Mouse (Mus musculus) heart, embryonic 13.5 days (tissue): ENCODE results near the gene Mrs2. TPM values are rescaled to one million over a fixed set of nuclear protein-coding genes. Genes with fewer than 3 reads are reported as not detected.

ENCODE experiments used
- ATAC-seq: fragments of 200-750 bp; cut with Nextera tagmentation; 2 replicates; pipeline ENCODE4 v1.8.0; 2017; ENCODE audit warnings: moderate TSS enrichment; ENCODE audit not compliant: insufficient number of reproducible peaks, low FRiP score, low TSS enrichment; ENCODE audit errors: extremely low read depth
- H3K27ac ChIP-seq: fragments of 300-500 bp; sonication (generic); replicated peaks from 2 replicates; pipeline ENCODE4 v1.5.1; 2015; ENCODE audit warnings: moderate library complexity, mild to moderate bottlenecking, inconsistent platforms
- H3K27me3 ChIP-seq: fragments of 300-500 bp; sonication (generic); replicated peaks from 2 replicates; pipeline ENCODE4 v1.6.1; 2015; ENCODE audit warnings: mild to moderate bottlenecking, inconsistent platforms
- H3K36me3 ChIP-seq: fragments of 300-500 bp; sonication (generic); 2 replicates; pipeline ENCODE4 v1.6.1; 2015; ENCODE audit warnings: mild to moderate bottlenecking, inconsistent platforms
- H3K4me1 ChIP-seq: fragments of 300-500 bp; sonication (generic); 2 replicates; pipeline ENCODE4 v1.6.1; 2015; ENCODE audit warnings: inconsistent platforms
- H3K4me2 ChIP-seq: fragments of 300-500 bp; sonication (generic); 2 replicates; pipeline ENCODE4 v1.6.1; 2015; ENCODE audit warnings: inconsistent platforms, mild to moderate bottlenecking, moderate library complexity
- H3K4me3 ChIP-seq: fragments of 300-500 bp; sonication (generic); 2 replicates; pipeline ENCODE4 v1.5.1; 2015; ENCODE audit warnings: moderate library complexity, mild to moderate bottlenecking, inconsistent platforms
- H3K9ac ChIP-seq: fragments of 300-500 bp; sonication (generic); 2 replicates; pipeline ENCODE4 v1.6.1; 2015; ENCODE audit warnings: inconsistent platforms, mild to moderate bottlenecking, moderate library complexity
- H3K9me3 ChIP-seq: fragments of 300-500 bp; sonication (generic); 2 replicates; pipeline ENCODE4 v1.6.1; 2016; ENCODE audit warnings: inconsistent platforms
- WGBS: fragments of 180-500 bp; shearing (Covaris S2); methylation state at CpG from one replicate; pipeline ENCODE4 v1.1.7; 2015; ENCODE audit warnings: mixed read lengths; 5-methylcytosine and 5-hydroxymethylcytosine counted together
- polyA plus RNA-seq: library from polyadenylated mRNA; unstranded; fragments of >200 nt; fragmentation: Nextera tagmentation; extraction: Ambion mirVana; gene quantifications from 2 replicates; pipeline ENCODE4 v1.2.1, GENCODE M21; 2015

Gene Mrs2
- polyA plus RNA-seq, 1 experiment from 2014 or later: 14.9 TPM

DNA sequence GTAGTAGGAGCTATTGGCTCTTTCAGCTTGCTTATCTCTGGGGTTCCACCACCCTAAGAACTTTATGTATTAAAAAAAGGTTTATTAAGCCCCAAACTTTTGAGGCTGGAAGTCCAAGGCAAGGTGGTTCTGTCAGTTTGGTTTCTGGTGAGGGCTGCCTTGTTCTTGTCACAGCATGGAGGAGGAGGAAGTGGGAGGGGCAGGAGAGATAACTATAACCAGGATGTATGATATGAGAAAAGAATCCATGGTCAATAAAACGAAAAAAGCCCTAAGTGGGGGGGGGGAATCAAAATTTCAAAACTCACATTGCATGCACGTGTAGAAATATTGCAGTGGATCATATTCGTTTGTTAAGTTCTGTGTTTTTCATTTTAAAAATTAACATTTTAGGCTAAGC is 3.0 kb upstream of the Mrs2 start:
- Histone ChIP-seq H3K27ac (no peak overlapping the region), H3K9ac (no peak overlapping the region), H3K4me1 (peaks cover 21% of the 10 kb centered on the region), H3K27me3 (no peaks in the 10 kb centered on the region), H3K9me3 (no peaks in the 10 kb centered on the region), H3K4me3 (no peak overlapping the region), H3K36me3 (peaks cover 3% of the 10 kb centered on the region), H3K4me2 (no peak overlapping the region)
- ATAC-seq: no peak
- 65% methylated on average over 3 of the region's 3 CpGs for WGBS

- H3K27me3 ChIP-seq: no peaks in the 10 kb centered on the region
- H3K4me3 ChIP-seq: no peak overlapping the region
- 61% methylated on average over 4 of the region's 4 CpGs for WGBS
- H3K9ac ChIP-seq: no peak overlapping the region
- no peak overlapping the region for H3K27ac ChIP-seq
- no peaks in the 10 kb centered on the region for H3K9me3 ChIP-seq
- ATAC-seq: no peak
- peaks cover 10% of the 10 kb centered on the region for H3K36me3 ChIP-seq
- peaks cover 21% of the 10 kb centered on the region for H3K4me1 ChIP-seq
- no peak overlapping the region for H3K4me2 ChIP-seq
These were observed 2.2 kb upstream of the Mrs2 start for GRCm38 (mm10) chr13:25022386-25022785.

- 39% methylated on average over 4 of the region's 4 CpGs for WGBS
- no peak for ATAC-seq
- H3K36me3 ChIP-seq: peaks cover 15% of the 10 kb centered on the region
These were observed 337 bp upstream of the Mrs2 start for GRCm38 (mm10) chr13:25020540-25020892.

GRCm38 (mm10) chr13:25018316-25018715 is 1.9 kb downstream of the Mrs2 start:
- Histone ChIP-seq H3K4me2 (peak overlapping the region; percentile 86), H3K36me3 (peaks cover 15% of the 10 kb centered on the region), H3K4me1 (peaks cover 19% of the 10 kb centered on the region), H3K27ac (no peak overlapping the region), H3K9ac (peak overlapping the region; percentile 97; the same call in 1 of the 2 replicates), H3K4me3 (0 out of 2 replicates have a peak overlapping the region, but pooled peaks have one; percentile 80), H3K27me3 (no peaks in the 10 kb centered on the region), H3K9me3 (no peaks in the 10 kb centered on the region)
- 89% methylated on average over 9 of the region's 9 CpGs for WGBS
- ATAC-seq: no peak

More at GRCm38 (mm10) chr13:25020540-25020892, 337 bp upstream of the Mrs2 start:
- no peaks in the 10 kb centered on the region for H3K9me3 ChIP-seq
- peak overlapping the region; percentile 86 for H3K4me2 ChIP-seq
- no peaks in the 10 kb centered on the region for H3K27me3 ChIP-seq
- H3K9ac ChIP-seq: peak overlapping the region; percentile 97
- H3K4me3 ChIP-seq: peak overlapping the region; percentile 80
- peaks cover 21% of the 10 kb centered on the region for H3K4me1 ChIP-seq
- H3K27ac ChIP-seq: peak overlapping the region; percentile 87

DNA sequence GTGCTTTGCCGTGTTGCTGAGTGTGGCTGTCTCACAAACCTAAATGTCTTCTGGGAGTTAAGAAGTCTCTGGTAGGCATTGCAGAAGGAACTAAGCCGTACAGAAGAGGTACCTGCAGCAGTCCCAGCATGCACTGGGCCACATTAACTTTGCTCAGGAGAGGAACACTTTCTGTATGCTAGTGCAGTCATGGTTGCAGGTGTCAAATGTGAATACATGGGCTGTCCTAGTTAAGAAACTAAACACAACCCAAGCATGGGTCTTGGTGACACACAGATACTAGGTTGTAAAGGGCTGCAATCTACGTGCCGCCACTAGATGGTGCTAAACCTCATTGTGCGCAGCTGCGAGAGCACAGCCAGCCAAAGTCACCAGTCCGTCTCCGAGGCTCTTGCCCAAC is 13.1 kb downstream of the Mrs2 start:
- Histone ChIP-seq H3K9me3 (no peaks in the 10 kb centered on the region), H3K4me3 (no peak overlapping the region), H3K36me3 (peaks cover 42% of the 10 kb centered on the region), H3K4me2 (no peak overlapping the region), H3K27ac (no peak overlapping the region), H3K27me3 (no peaks in the 10 kb centered on the region), H3K4me1 (no peaks in the 10 kb centered on the region), H3K9ac (no peak overlapping the region)
- WGBS: 64% methylated on average over 7 of the region's 8 CpGs
- no peak for ATAC-seq

GRCm38 (mm10) chr13:25002965-25003364 is 17.2 kb downstream of the Mrs2 start:
- H3K36me3 ChIP-seq: peaks cover 79% of the 10 kb centered on the region
- H3K9ac ChIP-seq: no peak overlapping the region

DNA sequence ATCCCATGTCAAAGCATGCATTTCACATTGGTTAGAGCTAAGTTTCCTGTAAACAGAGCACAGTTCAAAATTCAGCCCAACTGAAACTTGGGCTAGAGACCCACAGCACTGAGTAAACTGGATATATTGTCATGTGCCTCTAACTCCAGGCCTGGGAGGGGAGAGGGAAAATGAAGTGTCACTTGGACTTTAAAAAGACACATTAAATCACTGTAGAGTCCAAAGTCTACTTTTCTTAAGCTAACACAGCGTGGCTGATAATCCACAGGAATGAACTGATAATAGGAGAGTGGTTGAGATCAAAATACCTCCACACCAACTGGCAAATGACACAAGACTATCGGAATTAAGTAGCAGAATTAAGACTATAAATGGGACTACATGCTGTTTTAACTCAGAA is 20.6 kb downstream of the Mrs2 start:
- Histone ChIP-seq H3K9ac (no peak overlapping the region), H3K4me2 (no peak overlapping the region), H3K27me3 (no peaks in the 10 kb centered on the region), H3K9me3 (no peaks in the 10 kb centered on the region), H3K4me1 (peaks cover 4% of the 10 kb centered on the region; the same call in 1 of the 2 replicates), H3K4me3 (no peak overlapping the region), H3K36me3 (peaks cover 89% of the 10 kb centered on the region), H3K27ac (no peak overlapping the region)
- WGBS: 66% methylated on average over 2 of the region's 2 CpGs
- ATAC-seq: no peak

More at GRCm38 (mm10) chr13:25002965-25003364, 17.2 kb downstream of the Mrs2 start:
- H3K4me2 ChIP-seq: no peak overlapping the region
- ATAC-seq: no peak
- no peak overlapping the region for H3K4me3 ChIP-seq
- H3K27me3 ChIP-seq: no peaks in the 10 kb centered on the region
- H3K4me1 ChIP-seq: peaks cover 4% of the 10 kb centered on the region; the same call in 1 of the 2 replicates
- H3K9me3 ChIP-seq: no peaks in the 10 kb centered on the region
- no peak overlapping the region for H3K27ac ChIP-seq

- no peak overlapping the region for H3K9ac ChIP-seq
- no peak overlapping the region for H3K27ac ChIP-seq
- H3K4me1 ChIP-seq: no peaks in the 10 kb centered on the region
- no peaks in the 10 kb centered on the region for H3K9me3 ChIP-seq
- peaks cover 93% of the 10 kb centered on the region for H3K36me3 ChIP-seq
- no peak overlapping the region for H3K4me3 ChIP-seq
- WGBS: 62% methylated on average over 2 of the region's 2 CpGs
- no peaks in the 10 kb centered on the region for H3K27me3 ChIP-seq
- no peak for ATAC-seq
- H3K4me2 ChIP-seq: no peak overlapping the region
These were observed 27.0 kb downstream of the Mrs2 start for GRCm38 (mm10) chr13:24993160-24993559.

DNA sequence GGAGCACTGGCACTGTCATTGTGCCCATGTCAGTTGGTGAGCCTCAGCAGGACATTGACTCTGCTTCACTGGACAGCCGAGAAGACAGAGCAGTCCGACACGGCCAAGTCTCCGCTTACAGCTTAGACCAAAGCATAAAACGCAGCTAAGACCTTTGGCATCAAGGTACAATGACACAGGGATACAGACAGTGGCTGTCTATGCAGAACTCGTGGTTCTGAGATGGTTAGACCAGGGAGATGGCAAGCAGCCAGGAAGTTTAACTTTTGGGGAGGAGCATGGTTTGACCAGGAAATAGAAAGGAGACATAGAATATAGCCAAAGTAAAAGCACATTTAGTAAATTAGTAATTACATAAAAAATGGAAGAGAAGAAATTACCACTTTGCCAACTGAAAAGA is 31.2 kb downstream of the Mrs2 start:
- peaks cover 57% of the 10 kb centered on the region for H3K36me3 ChIP-seq
- H3K4me3 ChIP-seq: no peak overlapping the region
- no peaks in the 10 kb centered on the region for H3K9me3 ChIP-seq
- no peak overlapping the region for H3K9ac ChIP-seq
- no peak for ATAC-seq
- H3K27ac ChIP-seq: no peak overlapping the region
- WGBS: 77% methylated on average over 6 of the region's 6 CpGs
- no peaks in the 10 kb centered on the region for H3K4me1 ChIP-seq
- H3K27me3 ChIP-seq: no peaks in the 10 kb centered on the region
- no peak overlapping the region for H3K4me2 ChIP-seq

- Histone ChIP-seq H3K27me3 (no peaks in the 10 kb centered on the region), H3K36me3 (peaks cover 51% of the 10 kb centered on the region), H3K4me1 (0 out of 2 replicates have a peak, but pooled peaks cover 5% of the 10 kb centered on the region), H3K4me2 (no peak overlapping the region), H3K4me3 (no peak overlapping the region), H3K27ac (no peak overlapping the region), H3K9me3 (no peaks in the 10 kb centered on the region), H3K9ac (no peak overlapping the region)
- no peak for ATAC-seq
- WGBS: 31% methylated on average over 7 of the region's 7 CpGs
These were observed 31.8 kb downstream of the Mrs2 start for GRCm38 (mm10) chr13:24988391-24988790.

- no peak for ATAC-seq
- H3K36me3 ChIP-seq: peaks cover 22% of the 10 kb centered on the region
- WGBS: 47% methylated on average over 2 of the region's 2 CpGs
- no peak overlapping the region for H3K27ac ChIP-seq
- H3K9ac ChIP-seq: no peak overlapping the region
- peaks cover 10% of the 10 kb centered on the region; the same call in 1 of the 2 replicates for H3K4me1 ChIP-seq
- no peak overlapping the region for H3K4me2 ChIP-seq
- no peaks in the 10 kb centered on the region for H3K9me3 ChIP-seq
- H3K4me3 ChIP-seq: no peak overlapping the region
- no peaks in the 10 kb centered on the region for H3K27me3 ChIP-seq
These were observed 34.7 kb downstream of the Mrs2 start for GRCm38 (mm10) chr13:24985435-24985834.

- Histone ChIP-seq H3K27ac (no peak overlapping the region), H3K9me3 (no peaks in the 10 kb centered on the region), H3K27me3 (no peaks in the 10 kb centered on the region), H3K36me3 (no peaks in the 10 kb centered on the region), H3K4me1 (peaks cover 10% of the 10 kb centered on the region; the same call in 1 of the 2 replicates), H3K9ac (no peak overlapping the region), H3K4me2 (no peak overlapping the region), H3K4me3 (no peak overlapping the region)
- 77% methylated on average over 6 of the region's 6 CpGs for WGBS
- ATAC-seq: no peak
These were observed 39.1 kb downstream of the Mrs2 start for GRCm38 (mm10) chr13:24981031-24981430.
